Mouse (Mus musculus) G1E (cell line): ENCODE results near the gene Pla2g3. TPM values are rescaled to one million over a fixed set of nuclear protein-coding genes. Genes with fewer than 3 reads are reported as not detected.

Source experiments
- ATAC-seq: 2 replicates; pipeline ENCODE4 v1.8.0; 2016; ENCODE audit warnings: mild to moderate bottlenecking; ENCODE audit not compliant: insufficient number of reproducible peaks, poor library complexity, low FRiP score, severe bottlenecking; ENCODE audit errors: extremely low read depth
- DNase-seq: peaks from one replicate; pipeline ENCODE4 v3.0.0; 2012; ENCODE audit warnings: low spot score
- H3K27me3 ChIP-seq: 2 replicates; pipeline ENCODE4 v1.6.1; 2012; ENCODE audit warnings: mild to moderate bottlenecking, low read length, inconsistent platforms; ENCODE audit not compliant: insufficient read depth
- H3K36me3 ChIP-seq: replicated peaks from 2 replicates; pipeline ENCODE3; 2012; ENCODE audit warnings: mild to moderate bottlenecking, inconsistent platforms
- H3K4me1 ChIP-seq: 2 replicates; pipeline ENCODE4 v1.6.1; 2012; ENCODE audit warnings: low read depth, low read length, inconsistent platforms, mixed read lengths; ENCODE audit not compliant: insufficient read depth
- H3K4me3 ChIP-seq: 2 replicates; pipeline ENCODE4 v1.5.1; 2012; ENCODE audit warnings: low read depth, mild to moderate bottlenecking, inconsistent platforms, low read length, moderate library complexity, mixed read lengths
- H3K9me3 ChIP-seq: replicated peaks from 2 replicates; pipeline ENCODE4 v1.6.1; 2012; ENCODE audit warnings: inconsistent platforms
- CTCF ChIP-seq: IDR thresholded peaks from 2 replicates; pipeline ENCODE4 v1.5.1; 2012; ENCODE audit warnings: low read depth, low read length, inconsistent platforms, mixed read lengths
- GATA1 ChIP-seq: IDR thresholded peaks from 2 replicates; pipeline ENCODE4 v1.6.1; 2012; ENCODE audit warnings: borderline replicate concordance, low read length, inconsistent platforms, mixed read lengths
- GATA2 ChIP-seq: IDR thresholded peaks from 2 replicates; pipeline ENCODE4 v1.6.1; 2012; ENCODE audit warnings: low read depth, low read length, inconsistent platforms, borderline replicate concordance
- POLR2AphosphoS5 ChIP-seq: IDR thresholded peaks from 2 replicates; pipeline ENCODE4 v1.6.1; 2012; ENCODE audit warnings: low read depth, low read length, inconsistent platforms; ENCODE audit not compliant: insufficient replicate concordance
- TAL1 ChIP-seq: conservative IDR thresholded peaks from 2 replicates; pipeline ENCODE4 v1.6.1; 2012; ENCODE audit warnings: low read depth, low read length, inconsistent platforms, mixed read lengths
- polyA plus RNA-seq: library from polyadenylated mRNA; stranded (reverse); fragments of >175 nt; gene quantifications from 2 replicates; pipeline ENCODE4 v1.2.3, GENCODE M21; 2012
- total RNA-seq, 2 experiments: library from RNA; stranded (forward) in 1 of 2; stranded (reverse) in 1 of 2; fragments of 200-1000 nt in 1 of 2; fragments of >200 nt in 1 of 2; fragmentation: Nextera tagmentation in 1 of 2; gene quantifications; 2 replicates each; pipeline ENCODE4 v1.2.3; 2014 to 2017

Gene Pla2g3
- total and polyA plus RNA-seq, 3 experiments, result 0.11 TPM; not detected in 2

GRCm38 (mm10) chr11:3459105-3459468 lies 29.0 kb upstream of the Pla2g3 start:
- Histone ChIP-seq H3K27me3 (peaks cover 7% of the 10 kb centered on the region), H3K4me3 (no peak overlapping the region), H3K36me3 (peaks cover 30% of the 10 kb centered on the region), H3K4me1 (peaks cover 9% of the 10 kb centered on the region; the same call in 1 of the 2 replicates), H3K9me3 (no peaks in the 10 kb centered on the region)
- TF ChIP-seq POLR2AphosphoS5 (no peak), CTCF (no peak)
- ATAC-seq, result no peak
- no peak for DNase-seq

- DNase-seq, result no peak
- ATAC-seq, result no peak
- TF ChIP-seq TAL1 (no peak), CTCF (no peak), GATA2 (no peak), POLR2AphosphoS5 (no peak)
- H3K9me3 ChIP-seq, result no peaks in the 10 kb centered on the region
- H3K4me3 ChIP-seq, result no peak overlapping the region
- peaks cover 16% of the 10 kb centered on the region for H3K27me3 ChIP-seq
- H3K4me1 ChIP-seq, result peaks cover 7% of the 10 kb centered on the region; the same call in 1 of the 2 replicates
- H3K36me3 ChIP-seq, result no peaks in the 10 kb centered on the region
Measured at GRCm38 (mm10) chr11:3462846-3463245, 25.2 kb upstream of the Pla2g3 start.

GRCm38 (mm10) chr11:3471448-3471850 lies 16.6 kb upstream of the Pla2g3 start:
- H3K36me3 ChIP-seq, result no peaks in the 10 kb centered on the region
- no peak overlapping the region for H3K4me3 ChIP-seq
- no peaks in the 10 kb centered on the region for H3K4me1 ChIP-seq
- no peak for ATAC-seq
- TF ChIP-seq TAL1, result no peak
- TF ChIP-seq GATA1, result no peak
- no peak for TF ChIP-seq GATA2
- TF ChIP-seq CTCF, result no peak
- TF ChIP-seq POLR2AphosphoS5, result no peak
- DNase-seq, result no peak
- H3K9me3 ChIP-seq, result no peaks in the 10 kb centered on the region
- peaks cover 21% of the 10 kb centered on the region for H3K27me3 ChIP-seq

- DNase-seq (peak; percentile 52), ATAC-seq (0 out of 2 replicates have a peak, but pooled peaks have one; percentile 28)
- no peaks in the 10 kb centered on the region for H3K9me3 ChIP-seq
- H3K27me3 ChIP-seq, result peaks cover 16% of the 10 kb centered on the region
- no peaks in the 10 kb centered on the region for H3K36me3 ChIP-seq
- no peaks in the 10 kb centered on the region for H3K4me1 ChIP-seq
- no peak overlapping the region for H3K4me3 ChIP-seq
- no peak for TF ChIP-seq TAL1
- peak; percentile 62; the same call in 1 of the 2 replicates for TF ChIP-seq CTCF
Measured at GRCm38 (mm10) chr11:3472484-3472883, 15.6 kb upstream of the Pla2g3 start.

- TF ChIP-seq TAL1, result no peak
- no peak for TF ChIP-seq POLR2AphosphoS5
- TF ChIP-seq GATA1, result no peak
- 0 out of 2 replicates have a peak, but pooled peaks have one; percentile 7 for TF ChIP-seq CTCF
- TF ChIP-seq GATA2, result no peak
- no peaks in the 10 kb centered on the region for H3K4me1 ChIP-seq
- no peak for DNase-seq
Measured at GRCm38 (mm10) chr11:3474480-3475115, 13.5 kb upstream of the Pla2g3 start.

GRCm38 (mm10) chr11:3475489-3475888 lies 12.6 kb upstream of the Pla2g3 start:
- no peak for DNase-seq
- no peak for ATAC-seq
- Histone ChIP-seq H3K36me3 (no peaks in the 10 kb centered on the region), H3K9me3 (no peaks in the 10 kb centered on the region), H3K4me3 (no peak overlapping the region), H3K4me1 (no peaks in the 10 kb centered on the region), H3K27me3 (peaks cover 14% of the 10 kb centered on the region)
- TF ChIP-seq TAL1 (no peak), GATA2 (no peak), CTCF (no peak), GATA1 (no peak), POLR2AphosphoS5 (no peak)

More at GRCm38 (mm10) chr11:3474480-3475115, 13.5 kb upstream of the Pla2g3 start:
- no peak overlapping the region for H3K4me3 ChIP-seq
- no peak for ATAC-seq
- H3K9me3 ChIP-seq, result no peaks in the 10 kb centered on the region
- H3K27me3 ChIP-seq, result peaks cover 16% of the 10 kb centered on the region
- no peaks in the 10 kb centered on the region for H3K36me3 ChIP-seq
